Mouse (Mus musculus) spleen, postnatal 36 days (tissue): ENCODE data around the gene Ubl7.
"Not testable (repeated sequence)": the region's sequence is repeated elsewhere in the genome, so short reads cannot be mapped to it uniquely, and the experiment has no call there.

ENCODE experiments used
- DNase-seq, 2 experiments: peaks; one replicate each; pipeline ENCODE4 v3.0.0; 2022; ENCODE audit warnings: low spot score in 2 of 2, mixed read lengths in 1 of 2

Ubl7 gene

DNA sequence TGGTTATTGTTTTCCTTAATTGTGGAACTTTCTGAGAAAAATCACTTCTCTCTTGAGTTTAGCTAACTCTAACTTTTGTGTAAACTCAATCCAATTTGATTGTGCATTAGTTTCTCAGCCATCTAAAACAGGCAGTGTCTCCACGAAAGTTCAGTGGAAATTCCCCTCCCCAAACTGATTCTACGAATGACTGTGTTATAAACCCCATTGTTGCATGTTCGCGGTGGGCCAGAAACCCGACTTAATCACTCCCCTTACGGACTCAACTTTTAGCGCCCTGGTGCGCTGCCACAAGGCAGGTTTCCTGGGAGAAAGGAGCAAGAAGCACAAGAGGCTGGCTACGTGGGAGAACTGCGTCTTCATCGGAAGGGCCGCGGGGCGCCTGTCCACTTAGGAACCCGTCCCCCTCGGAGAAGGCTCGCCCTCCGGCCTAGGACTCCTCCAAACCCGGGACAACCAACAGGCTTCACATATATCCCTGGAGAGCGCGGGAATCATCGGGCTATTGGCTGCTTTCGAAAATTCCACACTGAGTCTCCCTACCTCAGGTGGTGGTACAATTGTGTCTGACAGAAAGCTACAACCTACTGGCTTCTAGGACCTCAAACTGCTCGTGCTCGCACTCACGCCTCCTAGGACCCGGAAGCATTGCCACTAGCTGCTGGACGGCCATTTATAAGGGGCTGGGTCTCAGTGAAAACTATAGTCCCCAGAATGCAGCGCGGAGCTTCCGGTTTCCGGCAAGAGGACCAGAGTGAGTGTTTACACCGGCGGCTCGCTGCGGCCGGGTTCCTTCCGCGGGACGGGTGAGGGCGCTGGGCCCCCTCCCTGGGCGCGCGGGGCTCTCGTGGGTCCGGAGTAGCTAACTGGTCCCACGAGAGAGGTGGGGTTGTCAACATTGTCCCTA is at the start of gene Ubl7:
Ubl7 (plus strand) TSS at position 726 of the 907 bp plus-strand sequence.
- DNase-seq: peak; percentile 94

DNA sequence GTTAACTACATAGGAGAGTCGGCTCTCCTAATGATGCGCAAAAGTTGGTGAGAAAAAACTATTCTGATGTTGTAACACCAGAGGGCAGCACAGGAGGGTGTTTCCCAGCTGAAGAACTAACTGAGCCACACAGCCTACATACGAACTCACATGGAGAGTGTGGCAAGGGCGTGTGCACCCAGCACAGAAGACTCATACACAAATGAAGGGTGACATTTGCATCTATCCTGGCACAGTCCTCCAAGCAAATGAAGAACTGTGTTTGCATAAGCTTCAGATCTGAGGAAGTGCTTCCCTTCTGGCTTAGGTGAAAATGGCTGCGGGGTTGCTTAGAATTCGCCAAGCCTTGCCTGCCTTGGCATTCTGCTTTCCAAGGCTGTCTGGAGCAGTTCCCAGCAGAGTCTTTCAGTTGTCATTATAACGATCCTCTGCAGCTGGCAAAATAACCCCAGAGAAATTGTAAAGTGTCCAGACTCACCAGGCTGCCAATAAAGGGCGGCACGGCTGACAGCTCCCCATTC is 48.8 kb upstream of the Ubl7 start:
- peak; percentile 73 to 76 for DNase-seq

DNA sequence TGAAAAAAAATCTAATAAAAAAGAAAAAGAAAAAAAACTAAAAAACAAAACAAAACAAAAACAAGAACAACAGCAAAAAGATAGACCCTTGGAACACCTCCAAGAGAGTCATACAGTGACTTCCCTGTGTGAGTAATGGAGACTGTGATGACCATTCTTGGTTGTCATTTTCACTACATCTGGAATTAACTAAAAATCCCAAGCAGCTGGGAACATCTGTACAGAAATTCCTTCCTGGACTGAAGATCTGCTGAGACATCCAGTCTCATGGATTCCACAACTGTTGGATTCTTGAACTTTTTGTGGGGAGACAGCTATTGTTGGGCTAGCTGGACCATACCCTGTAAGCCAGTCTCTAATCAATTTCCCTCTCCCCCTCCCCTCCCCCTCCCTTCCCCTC is 46.4 kb upstream of the Ubl7 start:
- DNase-seq: no peak

DNA sequence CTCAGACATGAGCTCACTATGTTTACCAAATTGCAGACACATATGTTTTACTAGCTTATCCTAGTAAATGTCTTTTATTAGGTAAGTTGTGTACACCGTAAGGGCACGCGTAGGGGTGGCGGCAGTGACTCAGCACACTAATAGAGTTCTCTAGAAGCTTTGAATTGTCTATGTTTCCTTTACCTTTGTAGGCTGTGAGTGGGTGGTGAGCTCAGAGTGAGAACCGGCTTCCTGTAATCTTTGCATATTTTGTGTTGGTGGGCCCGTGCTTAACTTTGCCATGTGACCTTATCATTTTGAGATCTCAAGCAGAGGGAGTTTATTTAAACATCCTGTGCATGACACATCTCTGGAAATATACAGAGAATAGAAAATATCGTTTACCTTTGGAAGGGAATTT is 44.2 kb upstream of the Ubl7 start:
- DNase-seq: no peak

DNA sequence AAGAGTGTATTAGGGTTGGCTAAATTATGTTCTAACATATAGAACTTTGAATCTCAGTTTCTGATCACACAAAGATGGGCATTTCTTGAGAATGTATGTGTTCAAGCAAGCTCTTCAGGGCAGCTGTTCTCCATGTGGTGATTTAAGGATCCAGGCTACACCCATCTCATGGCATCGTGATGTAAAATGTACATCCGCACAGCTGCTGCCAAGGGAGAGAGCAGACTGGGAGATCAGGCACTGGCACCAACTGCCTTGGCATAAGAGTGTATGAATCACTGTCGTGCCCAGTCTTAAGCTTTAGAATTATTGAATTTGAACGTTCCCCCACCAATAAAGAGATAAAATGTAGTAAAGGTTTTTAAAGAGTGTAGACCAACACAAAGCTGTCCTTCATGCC is 43.5 kb upstream of the Ubl7 start:
- no peak for DNase-seq

DNA sequence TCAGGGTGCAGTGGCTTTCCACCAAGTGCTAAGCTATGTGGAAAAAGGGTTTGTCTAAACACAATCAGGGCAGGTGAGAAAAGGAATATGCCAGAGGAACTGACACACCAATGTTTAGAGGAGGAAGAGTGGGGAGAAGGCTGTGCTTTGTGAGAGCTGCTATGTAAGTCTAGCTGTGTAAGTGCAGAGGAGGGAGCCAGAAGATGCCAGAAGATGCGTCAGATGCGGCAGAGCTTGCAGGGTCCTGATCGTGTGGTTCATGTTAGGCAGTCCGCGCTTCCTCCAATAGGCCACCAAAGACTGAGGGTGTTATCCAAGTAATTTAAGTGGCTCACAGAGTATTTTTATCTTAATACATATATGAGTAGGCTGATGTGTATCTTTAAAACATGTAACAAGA is 42.9 kb upstream of the Ubl7 start:
- DNase-seq: no peak

DNA sequence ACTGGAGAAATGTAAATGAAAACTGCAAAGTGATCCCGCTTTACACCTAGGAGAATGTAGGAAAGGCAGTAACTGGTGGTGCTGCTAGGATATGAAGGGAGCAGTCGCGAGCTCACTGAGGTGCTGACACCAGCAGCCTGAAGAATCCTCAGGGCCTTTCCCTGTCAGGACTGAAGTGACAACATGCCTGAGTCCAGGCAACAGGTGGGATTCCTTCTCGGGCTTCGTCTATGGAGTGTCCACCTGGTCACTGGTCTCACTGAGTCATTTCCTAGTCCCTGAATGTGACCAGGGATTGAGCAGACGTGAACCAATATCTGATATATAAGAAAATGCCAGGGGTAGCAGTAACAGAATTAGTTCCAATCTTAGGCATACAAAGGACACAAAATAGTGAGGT is 42.0 kb upstream of the Ubl7 start:
- DNase-seq: no peak

DNA sequence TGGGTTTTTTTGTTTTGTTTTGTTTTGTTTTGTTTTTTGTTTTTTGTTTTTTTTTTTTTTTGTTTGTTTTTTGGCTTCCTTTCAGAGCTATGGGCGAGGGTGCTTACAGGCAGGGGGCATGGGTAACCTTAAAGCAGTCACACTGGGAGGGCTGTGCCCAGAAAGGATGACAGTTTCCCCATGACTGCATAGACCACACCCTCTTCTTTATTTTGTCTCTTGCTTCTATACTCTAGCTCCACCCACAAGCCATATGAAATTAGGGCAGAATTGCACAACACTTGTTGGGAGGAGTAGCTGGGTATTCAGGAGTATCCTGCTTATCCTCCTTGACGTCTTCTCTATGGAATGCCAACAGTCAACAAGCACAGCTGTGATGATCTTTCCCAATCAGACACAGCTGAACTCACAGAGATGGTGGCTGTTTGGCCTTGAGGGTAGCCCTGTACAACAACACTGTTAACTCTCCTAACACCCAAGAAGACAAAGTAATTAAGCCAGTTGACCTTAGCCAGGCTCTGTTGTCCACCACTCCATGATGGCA is 40.4 kb upstream of the Ubl7 start:
- DNase-seq: no peak

DNA sequence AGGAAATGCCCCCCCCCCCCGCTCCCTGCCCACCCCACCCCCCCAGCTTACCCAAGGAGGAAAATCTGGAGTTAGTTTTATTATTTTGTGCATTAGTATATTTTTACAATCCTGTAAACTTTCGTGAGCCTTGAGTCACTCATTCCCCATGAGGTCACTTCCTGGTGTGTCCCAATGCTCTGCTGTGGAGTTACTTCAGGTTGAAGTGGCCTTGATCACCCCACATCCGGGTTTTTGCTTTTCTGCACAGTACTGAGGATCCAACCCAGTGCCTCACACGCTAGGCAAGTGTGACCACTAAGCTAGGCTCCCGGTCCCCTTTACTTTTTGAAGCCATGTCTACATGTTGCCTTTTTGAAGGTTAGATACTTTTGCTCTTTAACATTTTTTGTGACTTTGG is 36.6 kb upstream of the Ubl7 start:
- DNase-seq: no peak

DNA sequence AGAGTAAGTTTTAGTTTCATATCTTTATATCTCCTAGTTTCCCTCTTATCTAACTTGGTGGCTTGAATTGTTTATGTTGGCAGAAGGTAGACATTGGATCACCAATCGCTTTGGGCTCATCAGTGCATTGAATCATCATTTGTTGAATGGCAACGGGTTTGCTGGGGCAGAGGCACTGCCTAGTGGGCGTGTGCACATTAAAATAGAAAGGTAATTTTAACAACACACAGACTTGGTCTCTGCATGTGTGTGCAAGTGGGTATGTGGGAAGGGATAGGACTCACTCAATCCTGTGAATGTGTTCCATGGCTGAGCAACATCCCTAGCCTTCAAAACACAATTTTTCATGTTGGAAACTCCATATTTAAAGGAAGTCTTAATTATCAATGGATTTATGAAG is 35.8 kb upstream of the Ubl7 start:
- no peak for DNase-seq

DNA sequence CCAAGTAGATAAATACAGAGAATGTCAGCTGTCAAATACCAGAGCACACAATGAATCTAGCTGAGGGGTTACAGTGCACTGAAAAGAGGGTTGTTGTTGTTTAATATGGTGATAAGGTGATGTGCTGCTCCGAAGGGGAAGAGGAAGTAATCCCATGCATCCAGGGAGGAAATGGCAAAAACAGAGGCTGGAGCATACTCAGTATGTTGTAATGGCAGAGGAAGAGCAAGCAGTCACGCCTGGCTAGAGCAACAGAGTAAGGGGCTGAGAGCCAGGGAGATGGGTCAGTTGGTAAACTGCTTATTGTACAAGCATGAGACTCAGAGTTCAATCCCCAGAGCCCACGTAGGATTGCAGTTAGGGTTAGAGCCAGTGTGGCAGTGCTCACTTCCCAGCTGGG is 31.6 kb upstream of the Ubl7 start:
- no peak for DNase-seq

DNA sequence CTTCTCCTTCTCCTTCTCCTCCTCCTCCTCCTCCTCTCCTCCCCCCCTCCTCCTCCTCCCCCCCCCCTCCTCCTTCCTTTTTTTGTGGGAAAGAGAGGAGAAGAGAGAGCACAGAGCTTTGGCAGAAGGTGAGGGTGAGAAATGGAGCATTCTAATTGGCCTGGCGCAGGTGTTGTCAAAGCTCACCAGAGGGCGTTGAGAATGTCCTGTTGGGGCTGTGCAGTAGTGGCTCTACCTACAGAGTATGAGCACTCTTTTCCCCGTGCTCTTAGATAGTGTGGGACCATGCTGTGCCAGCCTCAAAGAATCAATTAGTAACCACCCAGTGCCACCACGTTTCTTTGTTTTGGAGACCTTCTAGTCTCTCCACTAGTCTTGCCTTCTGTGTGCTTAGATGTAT is 30.5 kb upstream of the Ubl7 start:
- no peak for DNase-seq

DNA sequence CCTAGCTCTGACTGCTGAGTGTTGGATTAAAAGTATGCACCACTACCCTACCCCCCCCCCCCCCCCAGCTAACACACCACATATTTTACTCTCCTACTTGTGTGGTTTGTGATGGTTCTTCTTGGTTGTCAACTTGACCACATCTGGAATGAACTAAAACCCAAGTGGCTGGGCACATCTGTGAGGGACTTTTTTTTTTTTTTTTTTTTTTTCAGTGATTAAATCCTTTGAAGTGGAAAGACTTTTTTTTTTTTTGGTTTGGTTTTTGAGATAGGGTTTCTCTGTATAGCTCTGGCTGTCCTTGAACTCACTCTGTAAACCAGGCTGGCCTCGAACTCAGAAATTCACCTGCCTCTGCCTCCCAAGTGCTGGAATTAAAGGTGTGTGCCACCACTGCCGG is 29.0 kb upstream of the Ubl7 start:
- not testable (repeated sequence) for DNase-seq

DNA sequence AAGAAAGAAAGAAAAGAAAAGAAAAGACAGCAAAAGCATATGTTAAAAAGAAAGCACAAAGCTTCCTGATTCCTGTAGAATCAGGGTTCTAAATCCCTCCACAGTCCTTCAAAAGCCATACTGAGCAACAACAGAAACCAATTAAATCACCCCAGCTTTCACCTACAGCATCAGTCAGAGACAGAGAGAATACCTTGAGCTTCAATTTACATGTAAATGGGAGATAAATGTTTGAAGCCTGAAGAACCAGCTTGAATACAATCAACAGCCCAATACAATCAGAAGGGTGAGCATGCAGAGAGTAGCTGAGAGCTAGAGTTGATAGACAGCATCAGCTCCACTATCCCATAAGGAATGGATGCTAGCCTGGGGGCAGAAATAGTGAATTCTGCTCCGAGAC is 27.4 kb upstream of the Ubl7 start:
- DNase-seq: no peak

DNA sequence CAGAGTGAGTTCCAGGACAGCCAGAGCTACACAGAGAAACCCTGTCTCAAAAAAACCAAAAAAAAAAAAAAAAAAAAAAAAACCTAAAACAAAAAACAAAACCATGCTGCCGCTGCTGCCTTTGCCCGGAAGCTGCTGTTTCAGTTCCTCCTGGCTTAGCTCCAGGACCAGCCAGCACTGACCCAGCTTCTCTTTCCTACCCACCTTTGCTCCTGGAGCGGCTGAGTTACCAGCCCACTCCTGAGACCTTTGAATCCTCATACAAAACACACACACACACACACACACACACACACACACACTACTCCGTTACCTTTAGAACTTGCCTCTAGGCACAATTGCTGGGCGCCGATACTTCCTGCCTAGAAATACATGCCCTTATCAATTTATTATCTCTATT is 22.7 kb upstream of the Ubl7 start:
- peak; percentile 55 to 57 for DNase-seq

DNA sequence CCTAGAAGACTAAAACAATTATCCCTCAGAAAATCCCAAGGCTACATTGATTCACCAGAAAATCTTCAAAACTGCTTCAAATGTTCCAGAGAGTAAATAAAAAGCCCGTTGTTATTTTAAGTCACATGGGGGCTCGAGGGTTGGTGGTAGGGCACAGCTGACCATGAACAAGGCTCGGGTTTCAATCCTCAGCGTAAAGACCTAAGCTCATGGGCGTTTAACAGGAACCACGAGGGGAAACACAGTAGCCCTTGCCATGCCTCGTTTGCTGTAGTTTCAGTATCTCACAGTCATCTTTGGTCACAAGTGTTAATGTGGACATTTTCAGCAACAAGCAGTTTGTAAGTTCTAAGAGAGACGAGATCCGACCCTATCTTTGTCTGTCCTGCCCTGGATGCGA is 10.3 kb upstream of the Ubl7 start:
- no peak for DNase-seq

DNA sequence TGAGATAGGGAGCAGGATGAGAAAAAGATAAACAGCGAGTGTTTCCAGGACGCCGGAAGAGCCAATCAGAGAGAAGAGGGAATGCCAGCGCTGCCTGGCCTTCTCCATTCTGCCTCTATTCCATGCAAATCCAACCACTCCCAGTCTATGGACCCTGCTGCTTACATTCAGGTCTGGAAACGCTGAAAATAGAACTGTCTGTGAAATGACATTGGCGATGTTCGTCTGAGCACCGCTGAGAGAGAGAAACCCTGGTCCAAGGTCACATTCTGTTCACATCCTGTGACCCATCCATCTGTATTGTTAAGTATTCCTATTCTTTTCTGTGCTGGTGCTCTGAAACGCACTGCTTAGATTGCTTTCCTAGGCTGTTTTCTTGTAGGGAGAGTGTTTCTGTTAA is 9.6 kb upstream of the Ubl7 start:
- no peak for DNase-seq

DNA sequence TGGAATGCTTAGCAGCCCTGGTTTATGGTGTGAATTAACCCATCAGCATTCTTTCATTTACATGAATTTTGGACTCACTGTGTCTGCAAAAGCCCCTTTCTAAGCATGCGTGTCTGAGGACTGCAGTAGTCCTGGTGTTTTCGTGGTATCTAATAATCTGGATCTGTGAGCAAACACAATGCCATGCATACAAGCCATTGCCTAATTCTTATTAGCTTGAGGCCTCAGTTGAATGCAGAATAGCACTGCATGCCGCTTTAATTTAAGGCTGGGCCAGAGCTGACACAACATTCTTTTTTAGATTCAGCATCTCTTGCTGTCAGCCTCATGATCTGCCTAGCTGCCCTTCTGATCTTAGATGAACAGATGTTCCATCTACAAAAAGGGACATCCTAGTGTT is 9.2 kb upstream of the Ubl7 start:
- DNase-seq: no peak

DNA sequence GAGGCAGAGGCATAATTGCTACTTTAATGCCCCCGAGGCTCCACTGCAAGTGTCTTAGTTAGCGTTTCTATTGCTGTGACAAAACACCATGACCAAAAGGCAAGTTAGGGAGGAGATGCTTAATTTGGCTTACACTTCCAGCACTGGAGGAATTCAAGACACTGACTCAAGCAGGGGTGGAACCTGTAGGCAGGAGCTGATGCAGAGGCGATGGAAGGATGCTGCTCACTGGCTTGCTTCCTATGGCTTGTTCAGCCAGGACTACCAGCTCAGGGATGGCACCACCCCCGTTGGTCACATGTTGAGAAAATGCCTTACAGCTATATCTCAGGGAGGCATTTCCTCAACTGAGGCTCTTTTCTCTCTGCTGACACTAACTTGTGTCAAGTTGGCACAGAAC is 8.6 kb upstream of the Ubl7 start:
- no peak for DNase-seq

DNA sequence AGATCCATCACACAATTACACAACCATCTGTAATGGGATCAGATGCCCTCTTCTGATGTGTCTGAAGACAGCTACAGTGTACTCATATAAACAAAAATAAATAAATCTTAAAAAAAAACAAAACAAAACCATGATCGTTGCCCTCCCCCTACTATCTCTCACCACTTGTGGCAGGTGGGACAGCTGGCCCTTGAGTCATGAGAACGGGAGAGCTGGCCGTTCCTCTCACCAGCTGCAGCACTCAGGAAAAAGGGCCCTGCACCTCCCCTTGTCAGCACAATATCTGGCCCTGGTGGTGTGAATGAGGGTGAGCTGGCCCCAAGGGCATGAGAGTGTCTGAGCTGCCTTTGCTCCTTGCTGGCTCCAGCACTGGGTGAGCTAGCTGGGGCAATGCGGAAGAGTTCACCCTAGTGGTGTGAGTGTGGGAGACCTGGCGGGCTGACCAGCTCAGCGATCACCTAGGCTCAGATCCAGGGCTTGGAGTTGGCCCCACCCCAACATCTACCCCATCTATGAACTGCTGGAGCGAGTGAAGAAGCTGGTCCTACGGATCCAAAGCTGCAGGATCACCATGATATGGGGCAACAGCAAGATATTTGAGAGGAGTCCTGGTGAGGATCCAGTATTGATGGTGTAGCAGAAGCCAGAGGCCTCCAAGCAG is 7.1 kb upstream of the Ubl7 start:
- no peak for DNase-seq

DNA sequence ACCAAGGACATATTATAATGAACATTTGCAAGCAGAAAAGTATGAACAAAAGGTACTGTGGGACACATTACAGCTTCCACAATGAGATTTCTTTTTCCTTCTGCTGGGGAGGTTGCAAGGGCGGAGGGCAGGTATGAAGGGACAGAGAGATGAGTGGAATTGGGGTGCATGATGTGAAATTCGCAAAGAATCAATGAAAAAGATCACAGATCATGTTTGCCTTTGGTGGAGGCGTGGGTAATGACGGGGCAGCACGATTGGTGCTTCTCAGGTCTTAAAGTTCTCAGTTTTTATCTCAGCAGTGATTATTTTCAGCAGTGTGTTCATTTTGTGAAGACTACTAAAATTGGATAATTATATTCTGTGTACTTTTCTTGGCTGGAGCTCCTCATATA is 6.5 kb upstream of the Ubl7 start:
- DNase-seq: no peak

DNA sequence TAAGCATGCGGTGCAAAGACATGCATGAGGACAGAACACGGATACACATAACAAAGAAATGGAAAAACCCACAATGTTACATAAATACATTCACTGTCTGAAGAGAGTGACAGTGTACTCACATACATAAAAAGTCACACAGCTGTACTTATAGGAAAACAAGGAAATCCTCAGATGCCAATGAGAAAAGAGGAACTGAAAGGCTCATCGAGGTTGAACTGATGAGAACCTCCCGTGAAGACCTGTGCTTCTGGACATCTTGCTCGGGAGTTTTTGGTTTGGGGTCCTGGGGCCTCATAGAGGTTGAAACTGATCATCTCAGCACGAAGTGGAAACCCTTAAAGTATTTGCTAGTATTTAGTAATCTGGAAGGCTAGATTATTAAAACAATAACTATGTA is 3.6 kb upstream of the Ubl7 start:
- DNase-seq: peak; percentile 33 to 53

DNA sequence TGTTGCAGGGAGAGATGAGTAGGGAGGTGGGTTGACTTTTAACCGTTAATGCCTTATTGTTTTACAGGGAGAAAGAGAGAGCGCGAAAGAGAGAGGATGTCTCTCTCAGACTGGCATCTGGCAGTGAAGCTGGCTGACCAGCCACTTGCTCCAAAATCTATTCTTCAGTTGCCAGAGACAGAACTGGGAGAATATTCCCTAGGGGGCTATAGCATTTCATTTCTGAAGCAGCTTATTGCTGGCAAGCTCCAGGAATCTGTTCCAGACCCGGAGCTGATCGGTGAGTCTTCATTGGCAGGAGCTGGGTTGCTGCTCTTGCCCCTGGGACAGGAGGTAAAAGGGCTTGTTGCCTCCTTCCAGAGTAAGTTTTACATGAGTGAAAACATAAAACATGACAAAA is 1.8 kb downstream of the Ubl7 start:
- no peak for DNase-seq
